Mouse (Mus musculus): ENCODE measurements at regions not wholly inside any gene's neighbourhood (a gene's known extent, or its start where the extent isn't known, plus 50 kb on each side); places are given as distances from the start of the nearest gene placed in this dataset.

DNA sequence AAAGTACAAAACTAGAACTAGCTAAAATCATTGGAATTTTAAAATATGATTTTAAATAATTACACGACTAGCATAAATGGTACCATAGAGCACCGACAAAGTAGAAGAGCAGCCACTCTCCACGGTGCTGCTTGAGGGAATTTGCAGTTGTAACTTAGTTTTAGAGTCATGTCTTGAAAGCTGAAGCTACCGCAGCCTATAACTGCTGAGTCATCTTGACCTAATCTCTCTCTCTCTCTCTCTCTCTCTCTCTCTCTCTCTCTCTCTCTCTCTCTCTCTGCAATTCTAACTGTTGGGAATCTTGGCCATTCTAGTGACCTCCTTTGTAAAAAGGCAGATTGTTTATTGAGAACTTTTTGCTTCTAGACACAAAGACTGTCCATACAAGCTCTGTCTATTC lies 177.5 kb downstream of the Nuak1 start:
- no peak for TF ChIP-seq POLR2A (IDR thresholded peaks at IDR 0.05; ENCODE audit: extremely low read depth, insufficient read depth, low read length)
- TF ChIP-seq CTCF (IDR thresholded peaks at IDR 0.05; ENCODE audit: low read depth, low read length) = no peak
